Mouse (Mus musculus) cortical plate, adult 2 months (tissue): ENCODE measurements around the gene Agtrap. TPM values are rescaled to one million over a fixed set of nuclear protein-coding genes. Genes with fewer than 3 reads are reported as not detected.
A peak's percentile ranks its signal among the peaks of the same experiment; 100 is the strongest.

Experiments
- H3K27ac ChIP-seq: fragments of 200-500 bp; 2 replicates; pipeline ENCODE4 v1.5.1; 2012; ENCODE audit warnings: low read length, control low read depth, inconsistent platforms; ENCODE audit not compliant: insufficient read depth
- H3K4me1 ChIP-seq: fragments of 200-500 bp; 2 replicates; pipeline ENCODE4 v1.6.1; 2011; ENCODE audit warnings: low read length; ENCODE audit not compliant: control insufficient read depth, insufficient read depth
- H3K4me3 ChIP-seq: fragments of 200-500 bp; 2 replicates; pipeline ENCODE4 v1.5.1; 2011; ENCODE audit warnings: mild to moderate bottlenecking, low read length, control low read depth; ENCODE audit not compliant: insufficient read depth
- CTCF ChIP-seq: fragments of 200-500 bp; IDR thresholded peaks from 2 replicates; pipeline ENCODE4 v1.5.1; 2011; ENCODE audit warnings: mild to moderate bottlenecking, control low read depth, low read length; ENCODE audit not compliant: insufficient read depth; ENCODE audit errors: extremely low read depth
- POLR2A ChIP-seq: fragments of 200-500 bp; IDR thresholded peaks from 2 replicates; pipeline ENCODE4 v1.6.1; 2011; ENCODE audit warnings: mild to moderate bottlenecking, low read length, control low read depth; ENCODE audit not compliant: insufficient read depth; ENCODE audit errors: extremely low read depth
- polyA plus RNA-seq: library from polyadenylated mRNA; depleted of rRNA; stranded (reverse); fragments of >200 nt; gene quantifications from 2 replicates; pipeline ENCODE4 v1.2.3, GENCODE M21; 2012

Gene Agtrap
- polyA plus RNA-seq, 1 experiment: 6.1 TPM

- Histone ChIP-seq H3K27ac (no peak overlapping the region), H3K4me3 (no peak overlapping the region), H3K4me1 (no peaks in the 10 kb centered on the region)
- no peak for TF ChIP-seq CTCF
- no peak for TF ChIP-seq POLR2A
Measured at GRCm38 (mm10) chr4:148108565-148109100, 20.8 kb upstream of the Agtrap start.

DNA sequence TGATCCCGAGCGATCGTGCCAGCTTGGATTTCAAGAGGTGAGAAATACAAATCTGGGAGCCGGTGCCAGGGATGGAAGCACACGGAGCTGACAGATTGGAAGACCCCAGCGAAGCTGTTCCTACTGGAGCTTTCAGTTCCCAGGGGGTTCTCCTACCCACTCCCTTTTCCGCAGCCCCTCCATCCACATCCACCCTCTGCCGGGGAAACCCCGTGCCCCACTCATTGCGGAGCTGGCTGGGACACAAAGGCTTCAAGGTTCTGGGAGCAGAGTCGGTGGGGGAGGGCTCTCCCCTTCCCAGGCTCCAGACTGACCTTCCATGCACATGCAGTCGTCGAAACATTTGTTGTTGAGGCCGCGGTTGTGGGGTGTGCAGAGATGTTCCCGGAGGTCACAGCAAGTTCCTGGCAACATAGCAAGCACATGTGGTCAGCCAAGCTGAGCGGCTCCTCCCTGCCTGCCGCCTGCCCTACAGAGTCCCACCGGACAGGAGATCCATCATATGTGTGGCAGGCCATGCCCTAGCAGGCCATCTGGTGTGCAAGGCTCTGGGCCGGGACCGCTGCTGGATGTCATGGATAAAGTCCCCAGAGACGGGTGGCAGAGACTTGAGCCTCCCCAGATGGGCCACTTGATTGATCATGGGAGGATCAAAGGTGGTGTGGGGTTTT, 19.9 kb upstream of the Agtrap start:
- no peak overlapping the region for H3K27ac ChIP-seq
- H3K4me3 ChIP-seq: no peak overlapping the region
- TF ChIP-seq POLR2A: no peak
- no peak for TF ChIP-seq CTCF
- H3K4me1 ChIP-seq: no peaks in the 10 kb centered on the region

DNA sequence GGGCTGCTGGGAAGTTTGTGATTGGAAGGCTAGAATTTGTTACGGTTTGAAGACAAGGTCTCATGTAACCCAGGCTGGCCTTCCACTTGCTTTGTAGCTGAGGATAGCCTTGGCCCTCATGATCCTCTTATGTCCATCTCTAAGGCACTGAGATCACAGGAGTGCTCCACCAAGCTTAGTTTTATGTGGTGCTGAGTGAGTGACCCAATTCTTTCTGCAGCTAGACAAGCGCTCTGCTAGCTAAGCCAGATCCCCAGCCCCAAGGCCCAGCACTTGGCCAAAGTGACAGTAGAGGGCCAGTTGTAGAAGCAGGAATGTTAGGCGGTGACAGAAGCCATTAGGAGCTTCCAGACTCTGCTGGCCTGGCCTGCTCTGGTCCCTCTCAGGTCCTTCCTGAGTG, 16.3 kb upstream of the Agtrap start:
- H3K4me1 ChIP-seq: no peaks in the 10 kb centered on the region
- no peak overlapping the region for H3K27ac ChIP-seq
- H3K4me3 ChIP-seq: no peak overlapping the region
- no peak for TF ChIP-seq POLR2A
- no peak for TF ChIP-seq CTCF

- no peak overlapping the region for H3K27ac ChIP-seq
- H3K4me1 ChIP-seq: no peaks in the 10 kb centered on the region
- TF ChIP-seq POLR2A: no peak
- TF ChIP-seq CTCF: peak; percentile 44
- peak overlapping the region; percentile 9; the same call in 1 of the 2 replicates for H3K4me3 ChIP-seq
Measured at GRCm38 (mm10) chr4:148101801-148102527, 14.1 kb upstream of the Agtrap start.

GRCm38 (mm10) chr4:148098666-148099065, 10.8 kb upstream of the Agtrap start:
- H3K4me3 ChIP-seq: no peak overlapping the region
- TF ChIP-seq CTCF (no peak), POLR2A (no peak)
- no peaks in the 10 kb centered on the region for H3K4me1 ChIP-seq
- no peak overlapping the region for H3K27ac ChIP-seq

DNA sequence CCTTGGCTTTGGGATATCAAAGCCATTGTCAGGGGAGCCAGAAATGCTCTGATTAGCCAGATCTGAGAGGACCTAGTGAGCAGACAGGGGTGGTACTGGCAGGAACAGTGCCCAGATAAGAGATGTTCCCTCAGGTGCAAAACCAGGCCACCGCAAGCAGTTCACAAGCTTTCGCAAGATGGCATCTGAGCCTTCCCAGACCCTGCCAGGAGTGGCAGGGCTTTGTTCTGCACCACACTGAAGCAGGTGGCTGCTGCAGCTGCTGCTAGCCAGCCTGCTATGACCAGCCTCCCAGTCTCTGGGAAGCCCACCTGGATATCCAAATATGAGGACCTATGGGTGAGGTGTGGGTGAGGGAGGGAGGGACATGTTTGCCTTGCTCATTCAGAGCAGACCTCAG, 10.1 kb upstream of the Agtrap start:
- no peak for TF ChIP-seq CTCF
- no peak for TF ChIP-seq POLR2A
- no peak overlapping the region for H3K4me3 ChIP-seq
- H3K27ac ChIP-seq: no peak overlapping the region

DNA sequence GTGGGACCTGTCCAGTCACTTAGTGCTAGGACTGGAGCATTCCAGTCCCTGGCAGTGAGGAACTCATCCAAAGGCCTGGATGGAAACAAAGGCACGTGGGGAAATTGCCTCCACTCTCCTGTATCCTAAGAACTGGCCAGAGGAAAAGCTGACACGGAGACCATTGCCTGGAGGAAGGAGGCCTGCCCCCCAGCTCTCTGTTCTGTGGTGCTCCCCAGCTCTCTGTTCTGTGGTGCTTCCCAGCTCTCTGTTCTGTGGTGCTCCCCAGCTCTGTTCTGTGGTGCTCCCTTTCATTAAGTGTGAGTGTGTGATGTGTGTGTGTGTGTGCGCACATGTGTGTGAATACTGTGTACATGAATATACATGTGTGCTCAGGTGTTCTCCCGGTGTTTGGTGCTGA, 7.2 kb upstream of the Agtrap start:
- TF ChIP-seq POLR2A (no peak), CTCF (no peak)
- Histone ChIP-seq H3K4me3 (no peak overlapping the region), H3K27ac (no peak overlapping the region), H3K4me1 (no peaks in the 10 kb centered on the region)

More for the DNA sequence above, 10.1 kb upstream of the Agtrap start:
- no peaks in the 10 kb centered on the region for H3K4me1 ChIP-seq

- H3K4me3 ChIP-seq: no peak overlapping the region
- TF ChIP-seq CTCF: no peak
- TF ChIP-seq POLR2A: no peak
- H3K27ac ChIP-seq: no peak overlapping the region
- H3K4me1 ChIP-seq: no peaks in the 10 kb centered on the region
Measured at GRCm38 (mm10) chr4:148094161-148094560, 6.3 kb upstream of the Agtrap start.

DNA sequence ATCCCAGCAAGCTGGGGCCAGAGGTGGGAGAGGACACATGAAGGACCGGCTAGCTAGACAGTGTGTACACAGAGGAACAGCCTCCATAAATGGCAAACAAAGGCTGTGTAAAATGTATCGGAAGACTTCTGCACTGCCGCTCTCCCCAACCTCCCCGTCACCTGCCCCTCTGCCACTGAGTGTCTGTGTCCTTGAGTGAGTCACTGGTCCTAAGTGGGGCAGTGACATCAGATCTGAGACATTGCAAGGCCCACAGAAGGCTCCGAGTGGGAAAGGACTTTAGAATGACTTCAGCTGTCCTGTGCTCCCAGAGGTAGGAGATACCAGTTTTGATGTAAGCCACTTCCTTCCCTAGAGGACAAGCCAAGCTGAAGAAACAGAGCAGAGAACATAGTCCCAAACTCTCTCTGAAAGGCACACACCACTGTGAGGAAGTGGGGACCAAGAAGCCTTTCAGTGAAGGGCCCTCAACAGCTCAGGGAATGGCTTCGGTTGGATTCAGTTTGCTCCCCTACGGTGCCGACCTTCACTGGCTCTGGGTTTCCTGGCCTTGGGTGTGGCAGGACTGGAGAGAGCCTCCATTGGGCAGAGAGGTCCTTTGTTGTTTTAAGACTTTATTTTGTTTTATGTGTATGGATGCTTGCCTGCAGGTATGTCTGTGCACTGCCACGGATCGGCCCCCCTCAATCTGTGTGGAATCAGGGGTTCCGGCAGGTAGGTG, 4.9 kb upstream of the Agtrap start:
- H3K4me1 ChIP-seq: no peaks in the 10 kb centered on the region
- H3K27ac ChIP-seq: no peak overlapping the region
- no peak overlapping the region for H3K4me3 ChIP-seq
- TF ChIP-seq CTCF (no peak), POLR2A (no peak)

GRCm38 (mm10) chr4:148091181-148091580, 3.4 kb upstream of the Agtrap start:
- Histone ChIP-seq H3K4me3 (no peak overlapping the region), H3K27ac (no peak overlapping the region), H3K4me1 (no peaks in the 10 kb centered on the region)
- TF ChIP-seq POLR2A (no peak), CTCF (no peak)
